10 mouse cellular contexts compared by ENCODE assay signal in the genomic region with DNA sequence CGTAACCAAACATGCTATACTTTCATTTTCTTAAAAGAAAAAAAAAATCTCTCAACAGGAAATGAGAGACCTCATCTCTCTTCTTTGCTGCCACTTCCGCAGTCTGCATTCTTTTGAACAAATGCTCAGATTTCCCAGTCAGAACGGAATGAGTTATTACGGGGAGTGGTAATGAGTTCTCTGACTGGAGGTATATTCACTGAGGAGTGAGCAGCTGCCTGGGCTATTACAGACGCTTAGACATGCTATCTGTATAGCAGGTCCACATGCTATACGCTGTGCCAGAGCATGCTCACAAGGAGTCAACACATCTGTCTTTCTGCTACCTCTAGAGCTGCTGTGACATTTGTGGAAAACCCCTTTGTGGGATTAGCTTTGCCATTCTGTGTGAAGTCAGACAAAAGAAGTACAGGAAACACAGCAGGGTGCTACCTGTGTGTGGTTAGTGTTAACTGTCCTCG. TPM values are rescaled to one million over a fixed set of nuclear protein-coding genes. Genes with fewer than 3 reads are reported as not detected.
DNase-seq lines count a peak whose midpoint lies in the region; ATAC-seq and TF ChIP-seq lines count a peak whose summit lies in the region.
"Had no signal": no experiment of that assay in that cellular context is flagged by ENCODE, and none has a peak within 500 bp of the region (broad histone marks: within the 10 kb centered on the region; RNA-seq: fewer than 3 reads in every experiment).

No protein-coding gene starts in this region.

- 0 out of 2 replicates have a peak overlapping the region, but pooled peaks have one; percentile 30 for H3K27ac ChIP-seq in liver, adult 2 months (replicated peaks; ENCODE audit: insufficient read depth, low read depth, low read length)
- 0 out of 2 replicates have a peak overlapping the region, but pooled peaks have one; percentile 34 for H3K27ac ChIP-seq in neural tube, embryonic 13.5 days (replicated peaks)

- H3K4me1 ChIP-seq in liver, adult 2 months (ENCODE audit: control insufficient read depth, insufficient read depth, low read length): peaks cover 7% of the 10 kb centered on the region
- H3K4me1 ChIP-seq in neural tube, embryonic 13.5 days (replicated peaks): peaks cover 22% of the 10 kb centered on the region

- H3K79me2 ChIP-seq in liver, adult 2 months (ENCODE audit: control insufficient read depth, insufficient read depth, low read length): no peaks in the 10 kb centered on the region

- 76% methylated on average over 7 of the region's 7 CpGs for WGBS in liver, adult 2 months
- 47% methylated on average over 7 of the region's 7 CpGs for WGBS in neural tube, embryonic 13.5 days

- H3K4me2 ChIP-seq in neural tube, embryonic 13.5 days: no peak overlapping the region
- H3K4me2 ChIP-seq: liver, embryonic 15.5 days had no signal

- DNase-seq in liver, adult 2 months (ENCODE audit: extremely low read depth, low read depth, low spot score): no peak
- DNase-seq in liver: no peak
- no peak for DNase-seq in cerebellum, adult 9-10 months
- no peak for DNase-seq in left cerebral cortex, postnatal 36 days (ENCODE audit: low spot score in 2 of 2)
- no peak for DNase-seq in gastrocnemius, adult 18-20 months (ENCODE audit: low spot score)

- H3K9me3 ChIP-seq in neural tube, embryonic 13.5 days: no peaks in the 10 kb centered on the region
- H3K9me3 ChIP-seq: liver, embryonic 15.5 days had no signal

- no peak overlapping the region for H3K9ac ChIP-seq in liver, adult 2 months (ENCODE audit: low read depth, low read length)
- H3K9ac ChIP-seq in neural tube, embryonic 13.5 days: 0 out of 2 replicates have a peak overlapping the region, but pooled peaks have one; percentile 8
- H3K9ac ChIP-seq: liver, embryonic 15.5 days had no signal

- intact Hi-C loops in left cerebral cortex, postnatal 36 days (cut with DNase I): no loop called here

- peaks cover 3% of the 10 kb centered on the region; the same call in 1 of the 2 replicates for H3K27me3 ChIP-seq in liver, adult 2 months (ENCODE audit: control insufficient read depth, insufficient read depth, low read length)
- H3K27me3 ChIP-seq in neural tube, embryonic 13.5 days: no peaks in the 10 kb centered on the region

- H3K36me3 ChIP-seq in liver, adult 2 months (ENCODE audit: control insufficient read depth, insufficient read depth, low read length): no peaks in the 10 kb centered on the region
- H3K36me3 ChIP-seq in neural tube, embryonic 13.5 days: no peaks in the 10 kb centered on the region
- H3K36me3 ChIP-seq: liver, embryonic 15.5 days had no signal

- TF ChIP-seq POLR2A in liver, adult 2 months (IDR thresholded peaks at IDR 0.05; ENCODE audit: extremely low read depth, insufficient read depth, low read length): no peak

- no peak for TF ChIP-seq CTCF in liver, adult 2 months (IDR thresholded peaks at IDR 0.05; ENCODE audit: low read depth, low read length)

- peak; percentile 71 for ATAC-seq in CD4-positive, CD25-positive, alpha-beta regulatory T cell, adult 4 months
- ATAC-seq in common myeloid progenitor, adult 5-6 weeks (replicated peaks; ENCODE audit: low read depth, poor library complexity, severe bottlenecking): 0 out of 2 replicates have a peak, but pooled peaks have one; percentile 5
- no peak for ATAC-seq in neural tube, embryonic 13.5 days (ENCODE audit: low read depth)

- H3K4me3 ChIP-seq in liver, adult 2 months (ENCODE audit: insufficient read depth, low read depth, low read length): no peak overlapping the region
- H3K4me3 ChIP-seq in neural tube, embryonic 13.5 days: no peak overlapping the region
- H3K4me3 ChIP-seq: erythroblast, embryonic 14.5 days; liver, embryonic 15.5 days had no signal

RNA-seq across cellular contexts. Expression of a gene that starts 3.8 kb away (rescaled TPM):
- total RNA-seq in liver, adult 2 months (2014; rRNA removed): 5.0 and 5.4 TPM in 2 replicates
- polyA plus RNA-seq in liver, adult 2 months (2012; rRNA removed): 5.2 and 7.1 TPM in 2 replicates
- polyA plus RNA-seq in CD4-positive, CD25-positive, alpha-beta regulatory T cell, adult 4 months (2017; shearing (Covaris generic)): 1,000 to 10,000 TPM; 3,536 to 4,629 TPM
- total RNA-seq in common myeloid progenitor, adult 5-6 weeks (2017): 567 and 716 TPM in 2 replicates
- 4,458 and 5,080 TPM in 2 replicates for polyA plus RNA-seq in neural tube, embryonic 13.5 days (2015; fragmentation: Nextera tagmentation; extraction: Ambion mirVana)
- 100 to 1,000 TPM; 504 to 568 TPM for total RNA-seq in left cerebral cortex, postnatal 36 days (2021)
- 10 to 100 TPM; 41.8 to 57.0 TPM for total RNA-seq in gastrocnemius, adult 18-20 months (2021)
